Mouse (Mus musculus) embryonic fibroblast, embryonic 13.5 days (primary cell): ENCODE results near the gene Kif2c. TPM values are rescaled to one million over a fixed set of nuclear protein-coding genes. Genes with fewer than 3 reads are reported as not detected.

Experiments
- H3K27ac ChIP-seq: 2 replicates; pipeline ENCODE4 v1.5.1; 2012; ENCODE audit warnings: low read length, control low read depth, inconsistent platforms; ENCODE audit not compliant: insufficient read depth
- H3K4me1 ChIP-seq: 2 replicates; pipeline ENCODE4 v1.6.1; 2011; ENCODE audit warnings: low read length; ENCODE audit not compliant: control insufficient read depth, insufficient read depth
- H3K4me3 ChIP-seq: 2 replicates; pipeline ENCODE4 v1.5.1; 2011; ENCODE audit warnings: mild to moderate bottlenecking, control low read depth, low read length; ENCODE audit not compliant: insufficient read depth
- CTCF ChIP-seq: IDR thresholded peaks from 2 replicates; pipeline ENCODE4 v1.5.1; 2011; ENCODE audit warnings: mild to moderate bottlenecking, control low read depth, low read length, moderate library complexity, borderline replicate concordance; ENCODE audit not compliant: insufficient read depth
- POLR2A ChIP-seq: IDR thresholded peaks from 2 replicates; pipeline ENCODE4 v1.6.1; 2011; ENCODE audit warnings: low read depth, mild to moderate bottlenecking, control low read depth, low read length, moderate library complexity
- polyA plus RNA-seq: library from polyadenylated mRNA; stranded (reverse); fragments of >200 nt; gene quantifications from 2 replicates; pipeline ENCODE4 v1.2.4, GENCODE M21; 2011; ENCODE audit warnings: low read depth; ENCODE audit not compliant: missing spikeins, insufficient read length

The Kif2c gene
- polyA plus RNA-seq, 1 experiment, result 33.6 TPM

DNA sequence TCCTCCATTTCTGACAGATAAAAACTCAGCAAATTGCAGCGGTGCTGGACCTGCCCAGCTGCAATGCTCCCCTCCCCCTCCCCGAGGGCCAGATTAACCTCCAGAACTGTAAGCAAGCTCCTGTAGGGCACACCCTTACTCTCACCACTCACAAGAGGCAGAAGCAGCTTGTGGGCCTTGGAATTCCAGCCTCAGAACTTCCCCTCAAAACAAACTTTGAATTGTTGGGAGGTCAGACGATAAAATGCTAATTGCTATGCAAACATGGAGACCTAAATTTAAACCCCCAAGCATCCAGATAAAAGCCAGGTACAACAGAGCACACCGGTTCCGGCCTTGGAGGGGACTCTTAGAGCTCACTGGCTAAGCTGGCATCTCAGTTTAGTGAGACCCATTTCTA is 29.7 kb downstream of the Kif2c start:
- peak overlapping the region; percentile 20; the same call in 1 of the 2 replicates for H3K4me3 ChIP-seq
- H3K27ac ChIP-seq, result no peak overlapping the region
- TF ChIP-seq CTCF, result no peak
- TF ChIP-seq POLR2A, result no peak; the same call in 1 of the 2 replicates

DNA sequence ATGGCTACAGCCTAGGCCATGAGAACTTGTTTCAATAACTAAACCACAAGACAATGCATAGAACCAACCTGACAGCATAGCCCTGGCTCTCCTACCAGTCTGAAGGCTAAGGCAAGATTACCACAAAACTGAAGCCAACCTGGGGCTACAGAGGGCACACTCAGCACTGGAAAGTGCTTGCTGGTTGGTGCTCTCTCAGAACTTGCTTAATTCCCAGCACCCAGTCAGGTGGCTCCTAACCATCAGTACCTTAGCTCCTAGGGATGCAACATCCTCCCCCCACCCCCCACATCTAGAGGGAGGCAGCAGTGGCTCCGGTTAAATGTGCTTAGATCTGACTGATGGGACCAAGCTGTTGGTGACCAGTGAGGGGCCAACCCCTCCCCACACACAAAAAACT is 31.0 kb downstream of the Kif2c start:
- 0 out of 2 replicates have a peak, but pooled peaks have one; percentile 13 for TF ChIP-seq POLR2A
- TF ChIP-seq CTCF, result no peak
- no peak overlapping the region for H3K27ac ChIP-seq
- H3K4me3 ChIP-seq, result no peak overlapping the region
- peaks cover 14% of the 10 kb centered on the region for H3K4me1 ChIP-seq

More for the DNA sequence above, 29.7 kb downstream of the Kif2c start:
- H3K4me1 ChIP-seq, result peaks cover 14% of the 10 kb centered on the region

DNA sequence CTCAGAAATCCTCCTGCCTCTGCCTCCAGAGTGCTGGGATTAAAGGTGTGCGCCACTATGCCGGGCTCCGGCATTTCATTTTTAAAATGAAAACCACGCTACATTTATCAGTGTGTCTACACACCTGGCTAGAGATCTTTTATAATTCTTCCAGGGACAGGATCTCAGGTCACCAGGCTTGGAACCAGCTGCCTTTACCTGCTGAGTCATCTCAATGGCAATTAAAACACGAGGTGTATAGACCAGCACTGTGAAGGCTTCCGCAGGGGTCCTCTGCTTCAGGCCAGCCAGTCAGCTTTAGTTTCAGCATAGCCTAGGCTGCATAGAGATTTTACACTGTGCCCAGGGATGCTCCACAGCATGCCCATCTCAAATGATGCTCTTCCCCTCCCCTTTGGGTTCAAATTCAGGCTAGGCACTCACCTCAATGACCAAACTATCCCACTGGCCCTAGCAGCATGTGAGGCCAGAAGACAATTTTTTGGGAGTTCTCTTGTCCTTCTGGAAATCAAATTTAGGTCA is 32.2 kb downstream of the Kif2c start:
- Histone ChIP-seq H3K4me1 (peaks cover 14% of the 10 kb centered on the region), H3K27ac (no peak overlapping the region), H3K4me3 (no peak overlapping the region)
- TF ChIP-seq POLR2A, result 0 out of 2 replicates have a peak, but pooled peaks have one; percentile 25
- TF ChIP-seq CTCF, result no peak

DNA sequence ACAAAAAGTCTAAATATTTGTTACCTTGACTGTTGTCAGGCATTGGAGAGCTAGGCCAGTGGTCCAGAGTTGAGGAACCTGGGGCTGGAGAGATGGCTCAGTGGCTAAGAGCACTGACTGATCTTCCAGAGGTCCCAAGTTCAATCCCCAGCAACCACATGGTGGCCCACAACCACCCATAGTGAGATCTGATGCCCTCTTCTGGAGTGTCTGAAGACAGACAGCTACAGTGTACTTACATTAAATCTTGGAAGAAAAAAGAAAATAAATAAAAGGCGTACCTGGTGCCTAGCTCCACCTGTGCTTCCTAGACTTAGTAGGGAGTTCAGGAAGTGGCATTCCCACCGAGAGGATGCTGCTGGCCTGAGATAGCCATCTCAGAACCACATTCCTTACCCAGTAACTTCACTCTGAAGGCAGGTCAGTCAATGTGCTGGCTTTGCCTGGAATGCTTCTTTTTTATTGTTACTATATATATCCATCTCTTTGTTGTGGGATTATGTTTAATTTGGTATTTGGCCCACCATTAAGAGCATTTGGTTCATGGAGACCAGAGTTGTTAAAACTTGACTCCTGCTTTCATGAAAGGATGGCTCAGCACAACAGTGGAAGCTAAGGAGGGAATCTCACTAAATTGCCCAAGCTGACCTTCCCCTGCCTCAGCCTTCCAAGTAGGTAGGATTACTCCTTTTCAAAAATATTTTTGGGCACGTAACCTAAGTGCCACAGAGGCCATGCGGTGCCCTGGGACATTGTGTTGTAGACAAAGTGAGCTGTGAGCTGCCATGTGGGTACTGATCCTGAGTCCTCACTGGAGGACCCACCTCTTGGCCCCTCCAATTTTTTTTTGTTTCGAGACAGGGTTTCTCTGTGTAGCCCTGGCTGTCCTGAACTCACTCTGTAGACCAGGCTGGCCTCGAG is 32.9 kb downstream of the Kif2c start:
- H3K4me1 ChIP-seq, result peaks cover 14% of the 10 kb centered on the region
- H3K4me3 ChIP-seq, result no peak overlapping the region
- no peak for TF ChIP-seq CTCF
- peak; percentile 46 for TF ChIP-seq POLR2A
- H3K27ac ChIP-seq, result no peak overlapping the region

DNA sequence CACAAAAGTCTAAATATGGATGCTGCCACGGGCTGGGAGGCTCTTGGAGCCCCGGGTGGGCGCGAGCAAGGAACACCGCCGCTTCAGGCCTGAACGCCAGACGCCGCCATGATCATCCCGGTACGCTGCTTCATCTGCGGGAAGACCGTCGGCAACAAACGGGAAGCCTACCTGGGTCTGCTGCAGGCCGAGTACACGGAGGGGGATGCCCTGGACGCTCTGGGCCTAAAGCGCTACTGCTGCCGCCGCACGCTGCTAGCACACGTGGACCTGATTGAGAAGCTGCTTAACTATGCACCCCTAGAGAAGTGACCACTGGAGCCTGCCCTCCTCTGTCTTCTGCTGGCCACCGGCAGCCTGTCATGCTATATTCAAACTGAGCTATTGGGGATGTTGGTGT is 33.6 kb downstream of the Kif2c start:
- peaks cover 11% of the 10 kb centered on the region for H3K4me1 ChIP-seq
- no peak for TF ChIP-seq POLR2A
- no peak for TF ChIP-seq CTCF

DNA sequence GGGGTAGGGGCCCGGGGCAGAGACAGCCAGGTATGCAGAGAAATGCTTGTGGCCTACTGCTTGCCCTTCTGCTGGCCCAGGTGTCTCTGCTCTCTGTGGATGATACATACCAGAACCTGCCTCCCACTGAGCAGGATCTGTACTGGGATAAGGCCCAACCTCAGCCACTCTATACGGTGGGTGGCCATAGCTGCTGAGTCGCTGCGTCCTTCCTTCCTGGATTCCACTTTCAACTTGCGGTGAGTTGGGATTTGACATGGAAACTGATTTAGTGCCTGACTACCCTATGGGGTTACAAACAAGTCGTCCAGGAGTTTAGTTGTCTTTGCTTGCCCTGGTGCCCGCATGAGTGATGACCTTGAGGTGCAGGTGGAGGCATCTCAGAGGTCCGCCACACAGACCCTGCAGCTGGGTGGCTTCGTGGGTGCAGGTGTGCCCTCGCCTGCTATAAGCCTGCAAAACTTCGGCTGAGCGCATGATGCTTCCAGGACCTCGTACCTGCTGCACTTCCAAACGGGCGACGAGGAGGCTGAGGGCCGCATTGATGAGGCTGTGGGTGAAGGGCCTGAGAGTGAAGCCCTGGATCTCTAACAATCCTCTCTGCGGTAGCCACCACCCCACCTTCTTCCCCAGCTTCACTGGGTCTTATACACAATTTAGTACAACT is 34.3 kb downstream of the Kif2c start:
- H3K4me1 ChIP-seq, result peaks cover 6% of the 10 kb centered on the region
- no peak overlapping the region for H3K27ac ChIP-seq
- TF ChIP-seq CTCF (no peak), POLR2A (no peak; the same call in 1 of the 2 replicates)
- H3K4me3 ChIP-seq, result no peak overlapping the region

More for the DNA sequence above, 33.6 kb downstream of the Kif2c start:
- Histone ChIP-seq H3K4me3 (no peak overlapping the region), H3K27ac (no peak overlapping the region)

DNA sequence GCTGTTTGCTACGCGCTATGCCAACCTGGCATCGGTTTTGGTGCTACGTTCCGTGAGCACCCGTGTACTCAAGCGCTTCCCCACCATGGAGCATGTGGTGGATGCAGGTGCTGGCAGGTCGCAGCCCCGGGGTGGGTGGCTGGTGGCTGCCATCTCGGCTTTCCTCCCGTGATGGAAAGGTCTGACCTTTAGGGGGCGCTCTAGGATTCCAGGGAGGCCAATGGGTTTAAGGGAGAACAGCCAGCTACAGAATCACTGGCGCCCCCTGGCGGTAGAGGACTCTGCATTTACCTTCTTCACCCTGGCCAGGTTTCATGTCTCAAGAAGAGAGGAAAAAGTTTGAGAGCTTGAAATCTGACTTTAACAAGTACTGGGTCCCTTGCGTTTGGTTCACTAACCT is 36.3 kb downstream of the Kif2c start:
- TF ChIP-seq CTCF, result peak; percentile 34; the same call in 1 of the 2 replicates
- no peak for TF ChIP-seq POLR2A
- H3K4me3 ChIP-seq, result no peak overlapping the region
- no peak overlapping the region for H3K27ac ChIP-seq
- H3K4me1 ChIP-seq, result no peaks in the 10 kb centered on the region

DNA sequence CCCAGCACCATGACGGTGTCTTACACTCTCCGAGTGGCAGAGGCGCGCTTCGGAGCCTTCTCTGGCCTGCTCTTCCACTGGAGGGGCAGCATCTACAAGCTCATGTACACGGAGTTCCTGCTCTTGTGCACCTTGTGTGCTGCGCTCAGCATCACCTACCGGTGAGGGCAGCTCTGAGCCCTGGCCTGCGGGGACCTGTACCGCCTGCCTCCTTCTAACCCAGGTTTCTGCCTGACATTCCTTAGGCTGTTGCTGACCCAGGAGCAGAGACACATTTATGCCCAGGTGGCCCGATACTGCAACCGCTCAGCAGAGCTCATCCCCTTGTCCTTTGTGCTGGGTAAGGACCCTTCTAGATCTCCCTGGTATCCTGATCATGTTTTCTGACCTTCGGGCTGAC is 37.2 kb downstream of the Kif2c start:
- Histone ChIP-seq H3K4me1 (no peaks in the 10 kb centered on the region), H3K4me3 (no peak overlapping the region), H3K27ac (no peak overlapping the region)
- TF ChIP-seq POLR2A, result no peak

DNA sequence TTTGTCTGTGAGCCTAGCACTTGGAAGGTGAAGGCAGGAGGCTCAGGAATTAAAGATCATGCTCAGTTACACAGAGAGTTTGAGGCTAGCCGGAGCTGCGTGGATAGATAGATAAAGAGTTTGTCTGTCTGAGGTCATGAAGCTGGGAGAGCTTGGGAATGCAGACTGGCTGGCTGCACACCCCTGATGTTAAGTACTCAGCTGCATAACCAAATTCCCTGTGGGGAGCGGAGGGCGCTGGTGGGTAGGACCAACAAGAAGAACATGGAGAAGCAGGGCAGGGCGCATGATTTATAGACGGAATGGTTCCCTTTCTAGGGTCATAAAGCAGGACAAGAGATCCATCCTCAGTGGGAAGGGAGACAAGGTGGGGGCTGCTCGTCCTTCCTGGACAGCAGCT is 39.4 kb downstream of the Kif2c start:
- Histone ChIP-seq H3K4me1 (no peaks in the 10 kb centered on the region), H3K4me3 (no peak overlapping the region), H3K27ac (no peak overlapping the region)
- TF ChIP-seq POLR2A (no peak), CTCF (no peak)

DNA sequence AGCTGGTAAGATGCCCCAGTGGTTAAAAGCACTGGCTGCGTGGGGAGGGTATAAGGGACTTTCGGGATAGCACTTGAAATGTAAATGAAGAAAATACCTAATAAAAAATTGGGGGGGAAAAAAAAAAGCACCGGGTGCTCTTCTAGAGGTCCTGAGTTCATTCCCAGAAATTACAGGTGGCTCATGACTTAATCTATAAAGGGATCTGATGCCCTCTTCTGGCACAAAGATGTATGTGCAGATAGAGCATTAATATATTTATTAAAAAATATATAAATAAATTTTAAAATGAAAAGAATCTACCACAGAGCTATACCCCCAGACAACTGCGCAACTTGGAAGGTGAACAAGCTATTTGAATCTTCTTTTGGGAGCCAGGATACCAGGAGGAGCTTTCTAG is 41.8 kb downstream of the Kif2c start:
- Histone ChIP-seq H3K27ac (no peak overlapping the region), H3K4me3 (no peak overlapping the region), H3K4me1 (no peaks in the 10 kb centered on the region)
- TF ChIP-seq CTCF (no peak), POLR2A (no peak)

DNA sequence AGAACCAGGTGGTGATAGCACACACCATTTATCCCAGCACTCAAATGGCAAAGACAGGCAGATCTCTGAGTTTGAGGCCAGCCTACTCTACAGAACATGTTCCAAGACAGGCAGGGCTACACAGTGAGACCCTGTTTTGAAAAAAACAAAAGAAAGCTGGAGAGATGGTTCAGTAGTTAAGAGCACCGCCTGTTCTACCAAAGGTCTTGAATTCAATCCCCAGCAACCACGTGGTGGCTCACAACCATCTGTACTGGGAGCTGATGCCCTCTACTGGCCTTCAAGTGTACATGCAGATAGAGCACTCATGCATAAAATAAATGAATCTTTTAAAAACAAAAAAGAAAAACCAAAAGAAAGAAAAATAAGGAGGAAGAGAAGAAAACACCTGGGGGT is 43.2 kb downstream of the Kif2c start:
- H3K27ac ChIP-seq, result no peak overlapping the region
- no peak overlapping the region for H3K4me3 ChIP-seq
- no peaks in the 10 kb centered on the region for H3K4me1 ChIP-seq
- TF ChIP-seq CTCF (peak; percentile 55; the same call in 1 of the 2 replicates), POLR2A (no peak)
